Mouse (Mus musculus) MEL (cell line): ENCODE data around the gene Usp20. TPM values are rescaled to one million over a fixed set of nuclear protein-coding genes. Genes with fewer than 3 reads are reported as not detected.

Experiments
- DNase-seq: peaks from one replicate; pipeline ENCODE4 v3.0.0; 2011; ENCODE audit warnings: low read depth, low spot score
- H3K27ac ChIP-seq: 2 replicates; pipeline ENCODE4 v1.5.1; 2012; ENCODE audit warnings: low read depth, mild to moderate bottlenecking, control low read depth, low read length, moderate library complexity; ENCODE audit not compliant: control insufficient read depth
- H3K27me3 ChIP-seq, 2 experiments: fragments of 150-350 bp in 1 of 2; sonication (generic) in 1 of 2; 2 replicates each; pipeline ENCODE4 v1.6.1; 2012; ENCODE audit warnings: low read length in 2 of 2, mild to moderate bottlenecking in 2 of 2, improper control_type of control experiment in 1 of 2, moderate library complexity in 1 of 2; ENCODE audit not compliant: insufficient read depth in 2 of 2, control insufficient read depth in 1 of 2
- H3K36me3 ChIP-seq, 2 experiments: 2 replicates each; pipeline ENCODE4 v1.6.1; 2012 to 2014; ENCODE audit warnings: low read length in 2 of 2, improper control_type of control experiment in 1 of 2, inconsistent platforms in 1 of 2, mild to moderate bottlenecking in 1 of 2; ENCODE audit not compliant: insufficient read depth in 2 of 2, control insufficient read depth in 1 of 2
- H3K4me1 ChIP-seq, 2 experiments: fragments of 150-350 bp in 1 of 2; sonication (generic) in 1 of 2; 2 replicates each; pipeline ENCODE4 v1.6.1; 2012; ENCODE audit warnings: low read length in 2 of 2, improper control_type of control experiment in 1 of 2, mild to moderate bottlenecking in 1 of 2; ENCODE audit not compliant: insufficient read depth in 2 of 2, control insufficient read depth in 1 of 2
- H3K4me3 ChIP-seq, 2 experiments: fragments of 150-350 bp in 1 of 2; sonication (generic) in 1 of 2; 2 replicates each; pipeline ENCODE4 v1.5.1; 2012; ENCODE audit warnings: low read depth in 2 of 2, low read length in 2 of 2, mild to moderate bottlenecking in 2 of 2, moderate library complexity in 2 of 2, control low read depth in 1 of 2, improper control_type of control experiment in 1 of 2; ENCODE audit not compliant: control insufficient read depth in 1 of 2, insufficient read depth in 1 of 2
- H3K79me2 ChIP-seq: 2 replicates; pipeline ENCODE4 v1.6.1; 2012; ENCODE audit warnings: mild to moderate bottlenecking, low read length, moderate library complexity; ENCODE audit not compliant: control insufficient read depth, poor library complexity, insufficient read depth
- H3K9ac ChIP-seq: 2 replicates; pipeline ENCODE4 v1.6.1; 2012; ENCODE audit warnings: low read depth, mild to moderate bottlenecking, control low read depth, low read length, moderate library complexity; ENCODE audit not compliant: control insufficient read depth, poor library complexity, severe bottlenecking
- H3K9me3 ChIP-seq: fragments of 150-350 bp; sonication (generic); replicated peaks from 2 replicates; pipeline ENCODE4 v1.6.1; 2012; ENCODE audit warnings: mild to moderate bottlenecking, low read length, improper control_type of control experiment, moderate library complexity; ENCODE audit not compliant: insufficient read depth
- BHLHE40 ChIP-seq: IDR thresholded peaks from 2 replicates; pipeline ENCODE4 v1.6.1; 2012; ENCODE audit warnings: low read depth, mild to moderate bottlenecking, inconsistent platforms, low read length, improper control_type of control experiment, borderline replicate concordance
- CHD1 ChIP-seq: IDR thresholded peaks from 2 replicates; pipeline ENCODE4 v1.6.1; 2012; ENCODE audit warnings: low read depth, mild to moderate bottlenecking, inconsistent platforms, low read length, improper control_type of control experiment
- CHD2 ChIP-seq: IDR thresholded peaks from 2 replicates; pipeline ENCODE4 v1.6.1; 2011; ENCODE audit warnings: low read length, improper control_type of control experiment
- CTCF ChIP-seq, 3 experiments: IDR thresholded peaks in 2 of 3; conservative IDR thresholded peaks in 1 of 3; 2 replicates each; pipeline ENCODE4 v1.5.1; 2011 to 2012; ENCODE audit warnings: low read length in 3 of 3, low read depth in 2 of 3, mild to moderate bottlenecking in 2 of 3, improper control_type of control experiment in 1 of 3, inconsistent platforms in 1 of 3, mixed read lengths in 1 of 3, moderate library complexity in 1 of 3; ENCODE audit not compliant: control insufficient read depth in 1 of 3, insufficient read depth in 1 of 3, poor library complexity in 1 of 3, severe bottlenecking in 1 of 3
- E2F4 ChIP-seq: IDR thresholded peaks from 2 replicates; pipeline ENCODE4 v1.6.1; 2011; ENCODE audit warnings: low read depth, low read length, improper control_type of control experiment, borderline replicate concordance
- ETS1 ChIP-seq: IDR thresholded peaks from 2 replicates; pipeline ENCODE4 v1.6.1; 2012; ENCODE audit warnings: low read depth, mild to moderate bottlenecking, inconsistent platforms, low read length, improper control_type of control experiment, moderate library complexity
- GABPA ChIP-seq: IDR thresholded peaks from 2 replicates; pipeline ENCODE4 v1.6.1; 2012; ENCODE audit warnings: low read depth, mild to moderate bottlenecking, inconsistent platforms, low read length, improper control_type of control experiment, moderate library complexity
- GATA1 ChIP-seq: IDR thresholded peaks from 2 replicates; pipeline ENCODE4 v1.6.1; 2011; ENCODE audit warnings: low read depth, low read length, improper control_type of control experiment
- HCFC1 ChIP-seq: IDR thresholded peaks from 2 replicates; pipeline ENCODE4 v1.6.1; 2012; ENCODE audit warnings: low read depth, mild to moderate bottlenecking, inconsistent platforms, low read length, improper control_type of control experiment, moderate library complexity
- JUND ChIP-seq: IDR thresholded peaks from 2 replicates; pipeline ENCODE4 v1.6.1; 2011; ENCODE audit warnings: low read depth, mild to moderate bottlenecking, improper control_type of control experiment, low read length
- MAFK ChIP-seq: IDR thresholded peaks from 2 replicates; pipeline ENCODE4 v1.6.1; 2011; ENCODE audit warnings: low read depth, mild to moderate bottlenecking, low read length, improper control_type of control experiment, borderline replicate concordance
- MAX ChIP-seq: IDR thresholded peaks from 2 replicates; pipeline ENCODE4 v1.6.1; 2011; ENCODE audit warnings: low read length, improper control_type of control experiment
- MXI1 ChIP-seq: IDR thresholded peaks from 2 replicates; pipeline ENCODE4 v1.6.1; 2011; ENCODE audit warnings: mild to moderate bottlenecking, low read depth, low read length, improper control_type of control experiment
- MYC ChIP-seq: IDR thresholded peaks from 2 replicates; pipeline ENCODE4 v1.6.1; 2011; ENCODE audit warnings: low read depth, mild to moderate bottlenecking, low read length, improper control_type of control experiment, moderate library complexity
- NELFE ChIP-seq: IDR thresholded peaks from 2 replicates; pipeline ENCODE4 v1.6.1; 2011; ENCODE audit warnings: low read depth, low read length, improper control_type of control experiment
- NRF1 ChIP-seq: IDR thresholded peaks from 2 replicates; pipeline ENCODE4 v1.6.1; 2014; ENCODE audit warnings: low read depth, mild to moderate bottlenecking, inconsistent platforms, low read length, improper control_type of control experiment, moderate library complexity; ENCODE audit not compliant: poor library complexity, insufficient read depth, severe bottlenecking
- POLR2A ChIP-seq, 2 experiments: IDR thresholded peaks; 2 replicates each; pipeline ENCODE4 v1.6.1; 2011 to 2012; ENCODE audit warnings: low read length in 2 of 2, mild to moderate bottlenecking in 2 of 2, control low read depth in 1 of 2, improper control_type of control experiment in 1 of 2, low read depth in 1 of 2, moderate library complexity in 1 of 2; ENCODE audit not compliant: control insufficient read depth in 1 of 2, insufficient read depth in 1 of 2, poor library complexity in 1 of 2
- RAD21 ChIP-seq: IDR thresholded peaks from 2 replicates; pipeline ENCODE4 v1.6.1; 2011; ENCODE audit warnings: mild to moderate bottlenecking, low read depth, low read length, improper control_type of control experiment
- SIN3A ChIP-seq: IDR thresholded peaks from 2 replicates; pipeline ENCODE4 v1.6.1; 2012; ENCODE audit warnings: low read length, improper control_type of control experiment, inconsistent platforms
- SMC3 ChIP-seq: IDR thresholded peaks from 2 replicates; pipeline ENCODE4 v1.6.1; 2011; ENCODE audit warnings: low read depth, low read length, improper control_type of control experiment
- TAL1 ChIP-seq: IDR thresholded peaks from 2 replicates; pipeline ENCODE4 v1.6.1; 2012; ENCODE audit warnings: mild to moderate bottlenecking, inconsistent platforms, low read length, moderate library complexity, mixed read lengths
- TBP ChIP-seq: IDR thresholded peaks from 2 replicates; pipeline ENCODE4 v1.8.0; 2011; ENCODE audit warnings: low read depth, low read length, improper control_type of control experiment
- TCF12 ChIP-seq: IDR thresholded peaks from 2 replicates; pipeline ENCODE4 v1.6.1; 2014; ENCODE audit warnings: low read depth, mild to moderate bottlenecking, inconsistent platforms, low read length, improper control_type of control experiment, moderate library complexity
- UBTF ChIP-seq: IDR thresholded peaks from 2 replicates; pipeline ENCODE4 v1.6.1; 2012; ENCODE audit warnings: low read depth, mild to moderate bottlenecking, inconsistent platforms, low read length, improper control_type of control experiment, moderate library complexity, borderline replicate concordance; ENCODE audit not compliant: insufficient read depth
- ZC3H11A ChIP-seq: IDR thresholded peaks from 2 replicates; pipeline ENCODE4 v1.6.1; 2012; ENCODE audit warnings: low read depth, mild to moderate bottlenecking, inconsistent platforms, low read length, improper control_type of control experiment
- ZKSCAN1 ChIP-seq: IDR thresholded peaks from 2 replicates; pipeline ENCODE4 v1.6.1; 2012; ENCODE audit warnings: low read depth, mild to moderate bottlenecking, inconsistent platforms, low read length, improper control_type of control experiment, moderate library complexity
- ZMIZ1 ChIP-seq: IDR thresholded peaks from 2 replicates; pipeline ENCODE4 v1.6.1; 2012; ENCODE audit warnings: low read depth, mild to moderate bottlenecking, inconsistent platforms, low read length, improper control_type of control experiment, moderate library complexity
- ZNF384 ChIP-seq: IDR thresholded peaks from 2 replicates; pipeline ENCODE4 v1.6.1; 2012; ENCODE audit warnings: low read depth, mild to moderate bottlenecking, inconsistent platforms, low read length, improper control_type of control experiment
- polyA plus RNA-seq, 2 experiments: library from polyadenylated mRNA; stranded (reverse) in 1 of 2; unstranded in 1 of 2; fragments of >175 nt in 1 of 2; fragments of >200 nt in 1 of 2; gene quantifications; 2 replicates each; pipeline versions ENCODE4 v1.2.1 to v1.2.4; 2012; ENCODE audit warnings: low replicate concordance in 2 of 2, low read depth in 1 of 2; ENCODE audit not compliant: insufficient read length in 2 of 2, insufficient read depth in 1 of 2, missing spikeins in 1 of 2
- total RNA-seq: library from RNA; depleted of rRNA; stranded (reverse); fragments of 300-350 nt; gene quantifications from 2 replicates; pipeline ENCODE4 v1.2.3, GENCODE M21; 2012

The Usp20 gene
- total and polyA plus RNA-seq, 3 experiments: 9.4 to 10.8 TPM; not detected in 1

DNA sequence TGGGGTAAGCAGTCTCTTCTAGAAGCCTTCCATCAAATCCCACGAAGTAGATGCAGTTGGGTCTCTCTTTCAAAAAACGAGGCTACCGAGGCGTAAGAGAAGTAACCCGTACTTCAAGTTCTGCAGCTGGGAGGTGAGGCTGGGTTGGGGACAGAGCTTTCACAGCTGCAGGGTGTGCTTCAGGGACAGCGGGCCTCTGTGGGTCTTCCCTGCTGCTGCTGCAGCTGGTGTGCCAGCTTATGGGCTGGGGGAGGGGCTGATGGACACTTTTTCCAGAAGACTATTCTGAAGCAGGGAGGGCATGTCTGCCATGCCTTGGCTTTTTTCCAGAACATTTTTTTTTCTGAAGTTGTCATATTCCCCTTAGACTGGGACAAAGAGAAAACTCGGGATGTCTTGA is 945 bp downstream of the Usp20 start:
- H3K79me2 ChIP-seq: peaks cover 8% of the 10 kb centered on the region
- no peak overlapping the region for H3K27ac ChIP-seq
- peak overlapping the region; percentile 70 for H3K9ac ChIP-seq
- H3K27me3 ChIP-seq: no peaks in the 10 kb centered on the region
- TF ChIP-seq TCF12 (no peak), MAX (no peak), NELFE (no peak), ETS1 (no peak), RAD21 (no peak), ZMIZ1 (no peak), SIN3A (no peak), MYC (no peak), E2F4 (no peak), MAFK (no peak), POLR2A (IDR thresholded peaks at IDR 0.05; ENCODE audit: control insufficient read depth in 1 of 2, insufficient read depth in 1 of 2, low read depth in 1 of 2, low read length in 2 of 2, poor library complexity in 1 of 2) (no peak)
- TF ChIP-seq, all 39 proteins: peak for 0
- H3K4me1 ChIP-seq: peaks cover 5 to 23% of the 10 kb centered on the region in 2 experiments
- H3K36me3 ChIP-seq: peaks cover 0 to 17% of the 10 kb centered on the region in 2 experiments; a peak in 2 of 4 replicates
- peak overlapping the region; percentile 76 to 84 for H3K4me3 ChIP-seq
- H3K9me3 ChIP-seq: no peaks in the 10 kb centered on the region
- DNase-seq: no peak

DNA sequence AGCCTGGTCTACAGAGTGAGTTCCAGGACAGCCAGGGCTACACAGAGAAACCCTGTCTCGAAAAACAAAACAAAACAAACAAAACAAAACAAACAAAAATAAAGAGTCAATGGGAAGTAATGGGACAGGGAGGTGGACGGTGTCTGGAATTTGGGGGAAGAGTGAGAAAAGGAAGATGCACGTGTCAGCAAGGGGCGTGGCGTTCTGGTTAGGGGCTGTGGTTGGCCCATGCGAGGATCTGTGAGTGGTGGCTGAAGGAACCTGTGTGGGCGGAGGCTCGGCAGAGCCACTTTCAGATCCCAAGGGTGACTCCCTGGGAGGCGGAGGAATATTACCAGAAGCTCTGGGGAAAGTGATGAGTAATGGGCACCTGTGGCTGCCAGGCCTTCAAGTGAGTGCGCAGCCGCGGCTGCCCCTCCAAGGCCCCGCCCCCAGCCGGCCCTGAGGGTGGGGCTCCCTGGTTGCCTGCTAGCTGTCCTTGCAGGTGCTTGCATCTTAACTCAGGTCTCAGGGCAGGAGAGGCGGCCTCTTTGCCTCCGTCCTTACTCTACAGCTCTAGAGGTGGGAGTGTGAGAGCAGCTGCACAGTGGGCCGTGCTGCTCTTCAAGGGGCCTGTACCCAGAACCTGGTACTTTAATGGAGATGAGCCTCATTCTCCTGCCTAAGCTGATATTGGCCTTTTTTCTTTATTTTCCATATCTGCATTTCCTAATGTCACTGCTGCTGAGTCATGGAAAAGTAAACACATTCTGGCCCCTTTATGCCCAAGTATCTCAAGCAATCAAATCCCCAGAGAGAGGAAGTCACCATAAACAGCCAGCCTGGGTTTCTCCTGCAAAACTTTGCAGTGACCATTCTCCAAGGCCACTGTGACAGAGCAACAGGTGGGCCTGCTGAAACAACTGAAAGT is 3.3 kb downstream of the Usp20 start:
- no peaks in the 10 kb centered on the region for H3K27me3 ChIP-seq
- H3K9ac ChIP-seq: peak overlapping the region; percentile 33
- peak overlapping the region; percentile 22 to 46; a peak in 3 of 4 replicates for H3K4me3 ChIP-seq
- H3K4me1 ChIP-seq: peaks cover 5 to 23% of the 10 kb centered on the region in 2 experiments
- DNase-seq: peak; percentile 76
- peaks cover 8% of the 10 kb centered on the region for H3K79me2 ChIP-seq
- H3K27ac ChIP-seq: 0 out of 2 replicates have a peak overlapping the region, but pooled peaks have one; percentile 9
- H3K9me3 ChIP-seq: no peaks in the 10 kb centered on the region
- peaks cover 0 to 14% of the 10 kb centered on the region in 2 experiments; a peak in 2 of 4 replicates for H3K36me3 ChIP-seq
- TF ChIP-seq MYC (0 out of 2 replicates have a peak, but pooled peaks have one; percentile 60), ZNF384 (no peak), JUND (no peak), MAFK (no peak), CHD2 (no peak), TAL1 (no peak), HCFC1 (no peak), CTCF (IDR thresholded peaks at IDR 0.05 in 2 of 3, conservative IDR thresholded peaks at IDR 0.05 in 1 of 3; ENCODE audit: control insufficient read depth in 1 of 3, insufficient read depth in 1 of 3, low read depth in 2 of 3, low read length in 3 of 3, poor library complexity in 1 of 3, severe bottlenecking in 1 of 3) (no peak), CHD1 (no peak), MXI1 (peak; percentile 84), TCF12 (no peak), E2F4 (no peak), POLR2A (IDR thresholded peaks at IDR 0.05; ENCODE audit: control insufficient read depth in 1 of 2, insufficient read depth in 1 of 2, low read depth in 1 of 2, low read length in 2 of 2, poor library complexity in 1 of 2) (peak in 1 of 2 experiments; percentile 20; a peak in 1 of 4 replicates), TBP (no peak), NELFE (no peak), NRF1 (peak; percentile 68), GATA1 (no peak), UBTF (no peak), BHLHE40 (peak; percentile 39; the same call in 1 of the 2 replicates), MAX (peak; percentile 67), SMC3 (no peak), ZMIZ1 (no peak), ZC3H11A (no peak), GABPA (no peak), ZKSCAN1 (no peak)
